Mouse (Mus musculus) heart, adult 2 months (tissue): ENCODE measurements around the gene Nmur1.

ENCODE experiments used
- CTCF ChIP-seq: fragments of 200-600 bp; IDR thresholded peaks from 2 replicates; pipeline ENCODE4 v1.8.1; 2022; ENCODE audit warnings: antibody characterized with exemption, mild to moderate bottlenecking, moderate library complexity
- POLR2A ChIP-seq: fragments of 200-500 bp; IDR thresholded peaks from 2 replicates; pipeline ENCODE4 v1.6.1; 2011; ENCODE audit warnings: mild to moderate bottlenecking, low read depth, low read length, control low read depth; ENCODE audit not compliant: insufficient read depth

- TF ChIP-seq CTCF (no peak), POLR2A (no peak)
Observed at GRCm38 (mm10) chr1:86452713-86453112, 26.7 kb upstream of the Nmur1 start.
